Mouse (Mus musculus): Measurements from ENCODE around the gene Pcyt1b. TPM values are rescaled to one million over a fixed set of nuclear protein-coding genes. Genes with fewer than 3 reads are reported as not detected.

The Pcyt1b gene
- total and polyA plus RNA-seq, 2 experiments from 2014 or later = 14.8 to 15.3 TPM

DNA sequence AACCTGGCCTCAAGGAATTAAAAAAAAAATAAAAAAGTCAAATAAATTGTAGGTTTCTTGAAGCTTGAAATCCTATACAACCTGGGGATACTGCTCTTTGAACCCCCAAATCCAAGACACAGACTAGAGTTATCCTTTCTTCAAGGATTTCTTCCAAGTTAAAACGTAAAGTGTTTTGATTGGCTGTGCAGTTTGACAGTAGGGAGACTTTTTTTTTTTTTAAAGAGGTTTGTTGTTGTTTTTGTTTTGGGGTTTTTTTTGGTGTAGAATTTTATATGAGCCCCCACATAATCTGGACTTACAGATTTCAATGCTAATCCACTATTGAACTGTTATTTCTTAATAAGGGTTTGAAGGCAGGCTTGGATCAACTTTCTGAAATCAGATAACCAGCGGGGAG, 21.6 kb downstream of the Pcyt1b start:
- H3K4me3 ChIP-seq (ENCODE audit: low read length) = peak overlapping the region; percentile 38
- peak overlapping the region; percentile 62 for H3K4me2 ChIP-seq (ENCODE audit: low read depth, low read length)
- no peaks in the 10 kb centered on the region for H3K27me3 ChIP-seq (ENCODE audit: insufficient read depth, low read length)
- WGBS = 63% methylated on average over 2 of the region's 2 CpGs
- no peak for ATAC-seq
- H3K36me3 ChIP-seq (ENCODE audit: insufficient read depth, low read length) = no peaks in the 10 kb centered on the region
- H3K4me1 ChIP-seq (ENCODE audit: insufficient read depth, low read length) = no peaks in the 10 kb centered on the region
- TF ChIP-seq CTCF (IDR thresholded peaks at IDR 0.05; ENCODE audit: low read depth) = no peak
- H3K9ac ChIP-seq (replicated peaks; ENCODE audit: low read length) = peak overlapping the region; percentile 49; the same call in 1 of the 2 replicates
- no peaks in the 10 kb centered on the region for H3K9me3 ChIP-seq (ENCODE audit: low read length)
- DNase-seq (ENCODE audit: low spot score) = no peak
- H3K27ac ChIP-seq = no peak overlapping the region; the same call in 1 of the 2 replicates

DNA sequence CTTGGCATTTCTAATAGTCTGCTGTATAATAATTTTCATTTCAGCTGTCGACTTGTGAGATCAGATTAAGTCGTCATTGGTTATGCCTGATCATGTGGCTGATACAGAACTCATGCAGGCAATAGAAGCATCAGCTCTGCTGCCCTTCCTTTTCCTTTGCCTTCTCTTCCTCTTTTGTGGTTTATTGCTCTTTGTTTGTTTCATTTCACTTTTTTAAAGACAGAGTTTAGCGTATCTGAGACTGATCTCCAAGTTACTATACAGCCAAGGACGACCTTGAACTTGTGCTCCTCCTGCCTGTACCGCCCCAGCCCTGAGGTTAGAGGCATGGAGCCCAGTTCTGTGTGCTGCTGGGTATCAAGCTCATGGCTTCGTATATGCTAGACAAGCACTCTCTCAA, 34.6 kb downstream of the Pcyt1b start:
- 79% methylated on average over 6 of the region's 6 CpGs for WGBS
- DNase-seq (ENCODE audit: low spot score) (no peak), ATAC-seq (no peak)
- Histone ChIP-seq H3K4me1 (ENCODE audit: insufficient read depth, low read length) (no peaks in the 10 kb centered on the region), H3K9me3 (ENCODE audit: low read length) (no peaks in the 10 kb centered on the region), H3K27ac (no peak overlapping the region), H3K4me2 (ENCODE audit: low read depth, low read length) (no peak overlapping the region), H3K4me3 (ENCODE audit: low read length) (no peak overlapping the region), H3K9ac (replicated peaks; ENCODE audit: low read length) (no peak overlapping the region), H3K36me3 (ENCODE audit: insufficient read depth, low read length) (no peaks in the 10 kb centered on the region), H3K27me3 (ENCODE audit: insufficient read depth, low read length) (no peaks in the 10 kb centered on the region)
- TF ChIP-seq CTCF (IDR thresholded peaks at IDR 0.05; ENCODE audit: low read depth) = no peak

DNA sequence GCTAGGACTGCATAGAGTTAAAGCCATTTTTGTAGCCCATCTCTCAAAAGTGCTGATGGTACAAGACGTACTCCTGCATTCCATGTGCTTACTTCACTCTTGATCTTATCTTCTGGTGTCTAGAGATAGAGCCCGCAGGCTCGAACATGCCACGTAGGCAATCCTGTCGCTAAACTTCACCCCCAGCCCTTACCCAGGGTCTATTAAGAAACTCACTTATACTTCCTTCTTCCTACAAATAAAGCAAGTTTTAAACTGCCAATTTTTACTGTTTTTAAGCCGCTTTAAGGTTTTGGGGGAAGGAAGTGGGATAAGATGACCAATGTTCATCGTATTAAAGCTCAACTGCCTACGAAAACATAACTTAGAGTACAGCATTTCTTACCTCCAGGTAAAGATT, 36.0 kb downstream of the Pcyt1b start:
- Histone ChIP-seq H3K4me3 (ENCODE audit: low read length) (no peak overlapping the region), H3K27ac (no peak overlapping the region), H3K9ac (replicated peaks; ENCODE audit: low read length) (no peak overlapping the region), H3K4me1 (ENCODE audit: insufficient read depth, low read length) (no peaks in the 10 kb centered on the region), H3K36me3 (ENCODE audit: insufficient read depth, low read length) (no peaks in the 10 kb centered on the region), H3K27me3 (ENCODE audit: insufficient read depth, low read length) (no peaks in the 10 kb centered on the region), H3K4me2 (ENCODE audit: low read depth, low read length) (no peak overlapping the region), H3K9me3 (ENCODE audit: low read length) (no peaks in the 10 kb centered on the region)
- ATAC-seq (no peak), DNase-seq (ENCODE audit: low spot score) (no peak)
- WGBS = 87% methylated on average over 8 of the region's 8 CpGs
- no peak for TF ChIP-seq CTCF (IDR thresholded peaks at IDR 0.05; ENCODE audit: low read depth)

DNA sequence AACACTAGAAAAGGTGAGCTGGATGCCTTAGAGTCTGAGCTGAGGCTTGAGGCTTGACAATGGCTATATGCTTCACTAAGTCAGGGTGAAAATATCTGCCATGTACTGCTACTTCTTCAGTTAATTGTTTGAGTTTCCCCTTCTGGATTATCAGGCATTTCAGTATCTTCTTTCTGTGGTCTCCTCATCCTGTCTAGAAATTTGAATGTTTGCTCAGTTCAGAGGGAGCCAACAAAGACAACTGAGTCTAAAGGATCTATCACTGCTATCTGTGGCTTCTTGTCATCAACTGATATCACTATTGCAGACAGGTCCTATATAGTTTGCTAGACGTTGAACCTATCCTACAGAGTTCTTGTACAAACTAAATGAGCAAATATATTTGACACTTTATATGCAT, 42.9 kb downstream of the Pcyt1b start:
- DNase-seq (ENCODE audit: low spot score) (no peak), ATAC-seq (no peak)
- WGBS = 82% methylated on average over 1 of the region's 1 CpGs
- no peak overlapping the region for H3K27ac ChIP-seq
- no peak overlapping the region for H3K9ac ChIP-seq (replicated peaks; ENCODE audit: low read length)
- no peaks in the 10 kb centered on the region for H3K9me3 ChIP-seq (ENCODE audit: low read length)
- no peak overlapping the region for H3K4me2 ChIP-seq (ENCODE audit: low read depth, low read length)
- H3K4me3 ChIP-seq (ENCODE audit: low read length) = no peak overlapping the region
- no peaks in the 10 kb centered on the region for H3K36me3 ChIP-seq (ENCODE audit: insufficient read depth, low read length)
- H3K27me3 ChIP-seq (ENCODE audit: insufficient read depth, low read length) = no peaks in the 10 kb centered on the region
- H3K4me1 ChIP-seq (ENCODE audit: insufficient read depth, low read length) = no peaks in the 10 kb centered on the region
- TF ChIP-seq CTCF (IDR thresholded peaks at IDR 0.05; ENCODE audit: low read depth) = no peak

DNA sequence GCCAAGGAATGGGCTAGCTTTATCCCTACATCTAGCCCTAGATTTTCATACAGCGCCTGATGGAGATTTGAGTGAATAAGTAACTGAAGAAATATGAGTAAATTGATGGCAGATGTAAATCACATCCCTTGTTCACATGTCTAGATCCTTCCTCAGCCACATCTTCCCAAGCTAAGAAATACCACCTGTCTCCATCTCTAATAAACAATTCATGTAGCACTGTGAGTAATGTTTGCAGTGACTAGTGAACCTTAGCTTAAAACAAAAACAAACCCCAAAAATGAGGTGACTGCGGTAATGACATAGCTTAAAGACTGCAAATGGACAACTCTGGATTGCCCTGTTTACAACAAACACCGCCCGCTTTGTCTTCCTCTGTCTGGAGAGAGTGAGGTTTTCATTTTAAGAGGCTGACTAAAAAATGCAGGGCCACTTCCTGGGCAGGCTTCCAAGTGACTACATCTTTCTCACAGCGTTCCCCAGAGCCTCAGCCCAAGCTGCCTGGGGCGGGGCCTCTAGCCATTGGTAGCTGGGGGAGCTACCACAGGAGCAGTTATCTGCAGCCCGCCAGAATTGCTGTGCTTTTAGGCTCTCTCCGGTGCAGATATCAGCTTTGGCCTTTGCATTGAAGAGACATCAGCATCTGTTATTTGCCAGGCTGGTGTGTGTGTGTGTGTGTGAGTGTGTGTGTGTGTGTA, 46.0 kb downstream of the Pcyt1b start:
- peak; percentile 72 for DNase-seq (ENCODE audit: low spot score)
- H3K9me3 ChIP-seq (ENCODE audit: low read length) = no peaks in the 10 kb centered on the region
- WGBS = 48% methylated on average over 8 of the region's 8 CpGs
- no peak overlapping the region for H3K27ac ChIP-seq
- H3K36me3 ChIP-seq (ENCODE audit: insufficient read depth, low read length) = no peaks in the 10 kb centered on the region
- H3K4me1 ChIP-seq (ENCODE audit: insufficient read depth, low read length) = no peaks in the 10 kb centered on the region
- H3K9ac ChIP-seq (replicated peaks; ENCODE audit: low read length) = no peak overlapping the region
- no peak for TF ChIP-seq CTCF (IDR thresholded peaks at IDR 0.05; ENCODE audit: low read depth)
- H3K4me3 ChIP-seq (ENCODE audit: low read length) = no peak overlapping the region
- H3K27me3 ChIP-seq (ENCODE audit: insufficient read depth, low read length) = no peaks in the 10 kb centered on the region
- ATAC-seq = peak; percentile 80
- no peak overlapping the region for H3K4me2 ChIP-seq (ENCODE audit: low read depth, low read length)

DNA sequence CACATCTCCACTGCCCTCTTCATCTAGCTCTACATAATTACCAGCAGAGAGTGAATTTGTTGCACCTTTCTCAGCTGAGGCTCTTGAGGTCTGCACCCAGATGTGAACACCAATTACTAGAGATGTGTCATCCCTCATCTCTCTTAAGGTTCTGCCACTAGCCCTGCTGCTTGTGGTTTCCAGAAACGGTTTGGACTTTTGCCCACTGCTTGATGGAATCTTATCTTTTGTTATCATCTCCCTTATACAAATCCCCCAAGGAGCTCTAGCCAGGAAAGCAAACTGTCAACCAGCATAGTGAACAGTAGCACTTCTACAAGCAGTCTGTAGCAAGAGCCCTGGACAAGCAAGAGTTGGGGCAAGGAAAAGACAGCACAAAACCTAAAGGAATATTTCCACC, 57.9 kb downstream of the Pcyt1b start:
- DNase-seq (ENCODE audit: low spot score) = no peak
- Histone ChIP-seq H3K4me2 (ENCODE audit: low read depth, low read length) (no peak overlapping the region), H3K4me3 (ENCODE audit: low read length) (no peak overlapping the region), H3K27ac (no peak overlapping the region), H3K9ac (replicated peaks; ENCODE audit: low read length) (no peak overlapping the region), H3K9me3 (ENCODE audit: low read length) (no peaks in the 10 kb centered on the region), H3K27me3 (ENCODE audit: insufficient read depth, low read length) (no peaks in the 10 kb centered on the region), H3K36me3 (ENCODE audit: insufficient read depth, low read length) (no peaks in the 10 kb centered on the region), H3K4me1 (ENCODE audit: insufficient read depth, low read length) (no peaks in the 10 kb centered on the region)
- TF ChIP-seq CTCF (IDR thresholded peaks at IDR 0.05; ENCODE audit: low read depth) = no peak
- 69% methylated on average over 1 of the region's 1 CpGs for WGBS
- ATAC-seq = no peak

DNA sequence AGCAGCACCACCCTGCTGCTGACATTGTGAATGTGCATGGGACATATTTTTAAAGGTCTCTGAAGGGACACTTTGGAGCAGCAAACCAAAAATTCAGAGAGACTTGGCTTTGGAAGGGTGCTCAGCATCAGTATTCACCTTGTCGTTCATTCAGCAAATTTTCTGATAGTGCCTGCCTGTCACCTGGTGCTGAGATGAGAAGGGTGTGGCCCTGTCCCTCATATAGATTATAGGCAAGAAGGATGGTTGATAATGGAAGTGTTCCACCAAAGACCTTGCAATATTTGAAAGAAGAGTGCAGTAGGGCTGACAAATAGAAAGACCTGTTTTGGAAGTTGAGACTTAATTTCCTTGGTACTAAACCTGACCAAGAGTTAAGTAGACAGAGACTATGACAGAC, 74.9 kb downstream of the Pcyt1b start:
- no peak overlapping the region for H3K4me2 ChIP-seq (ENCODE audit: low read depth, low read length)
- no peaks in the 10 kb centered on the region for H3K27me3 ChIP-seq (ENCODE audit: insufficient read depth, low read length)
- H3K9me3 ChIP-seq (ENCODE audit: low read length) = no peaks in the 10 kb centered on the region
- H3K4me3 ChIP-seq (ENCODE audit: low read length) = no peak overlapping the region
- ATAC-seq = no peak
- TF ChIP-seq CTCF (IDR thresholded peaks at IDR 0.05; ENCODE audit: low read depth) = no peak
- no peak overlapping the region for H3K27ac ChIP-seq
- no peak for DNase-seq (ENCODE audit: low spot score)
- no peaks in the 10 kb centered on the region for H3K4me1 ChIP-seq (ENCODE audit: insufficient read depth, low read length)
- H3K36me3 ChIP-seq (ENCODE audit: insufficient read depth, low read length) = no peaks in the 10 kb centered on the region
- H3K9ac ChIP-seq (replicated peaks; ENCODE audit: low read length) = no peak overlapping the region
- WGBS = 92% methylated on average over 1 of the region's 1 CpGs
